In the genomic region with DNA sequence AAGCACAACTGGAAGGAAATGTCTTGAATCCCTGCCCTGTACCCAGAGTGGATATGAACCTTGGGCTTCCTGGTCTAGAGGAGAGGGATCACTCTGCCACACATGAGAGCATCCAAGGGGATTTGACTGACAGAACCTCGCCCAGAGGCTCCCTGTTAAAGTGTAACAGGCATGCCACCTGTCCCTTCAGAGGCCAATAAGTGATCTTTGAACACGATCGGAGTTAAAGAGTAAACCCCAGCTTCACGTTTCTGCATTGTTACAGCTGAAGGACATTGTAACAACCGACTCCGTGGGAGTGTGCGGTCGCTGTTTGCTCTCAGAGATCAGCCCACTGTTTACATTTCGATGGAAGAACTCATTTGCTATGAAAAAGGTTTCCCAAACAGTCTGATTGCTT, we compare ENCODE assay signal across 12 mouse cellular contexts. TPM values are rescaled to one million over a fixed set of nuclear protein-coding genes. Genes with fewer than 3 reads are reported as not detected.
DNase-seq lines count a peak whose midpoint lies in the region; ATAC-seq and TF ChIP-seq lines count a peak whose summit lies in the region.
"Had no signal": no experiment of that assay in that cellular context is flagged by ENCODE, and none has a peak within 500 bp of the region (broad histone marks: within the 10 kb centered on the region; RNA-seq: fewer than 3 reads in every experiment).

No protein-coding gene starts in this region.

- peak; percentile 88 for ATAC-seq in kidney, embryonic 15.5 days (replicated peaks; ENCODE audit: low FRiP score)
- ATAC-seq in liver, embryonic 14.5 days (ENCODE audit: insufficient read depth), result peak; percentile 55
- ATAC-seq: inflammation-experienced regulatory T-cells, adult 6 months had no signal

- no peaks in the 10 kb centered on the region for H3K9me3 ChIP-seq in kidney, embryonic 15.5 days (replicated peaks)
- H3K9me3 ChIP-seq in liver, embryonic 14.5 days (ENCODE audit: control insufficient read depth, low read length), result no peaks in the 10 kb centered on the region

- TF ChIP-seq CTCF in liver, embryonic 14.5 days (IDR thresholded peaks at IDR 0.05; ENCODE audit: low read depth), result no peak

- H3K4me3 ChIP-seq in kidney, embryonic 15.5 days (replicated peaks), result 0 out of 2 replicates have a peak overlapping the region, but pooled peaks have one; percentile 14
- no peak overlapping the region for H3K4me3 ChIP-seq in liver, embryonic 14.5 days (ENCODE audit: insufficient read depth in 1 of 2, low read depth in 2 of 2, low read length in 2 of 2)

- peak overlapping the region; percentile 43 for H3K4me2 ChIP-seq in kidney, embryonic 15.5 days
- H3K4me2 ChIP-seq in liver, embryonic 14.5 days (ENCODE audit: low read depth), result peak overlapping the region; percentile 25; the same call in 1 of the 2 replicates

- no peak for TF ChIP-seq EP300 in liver, embryonic 14.5 days (IDR thresholded peaks at IDR 0.05; ENCODE audit: low read depth)

- DNase-seq in testis, postnatal 14 days (ENCODE audit: low spot score), result peak; percentile 43
- no peak for DNase-seq in testis, postnatal 10 days (ENCODE audit: low spot score)
- peak in 2 of 3 experiments; percentile 10 to 17 for DNase-seq in liver, embryonic 14.5 days (ENCODE audit: low read depth in 3 of 3, low spot score in 3 of 3)
- no peak for DNase-seq in spleen, postnatal 14 days (ENCODE audit: low spot score in 2 of 2)
- no peak for DNase-seq in embryo, embryonic 9.5 days (ENCODE audit: extremely low spot score)
- no peak for DNase-seq in adrenal gland, postnatal 14 days
- DNase-seq: cerebellum, adult 11 months; heart, postnatal 36 days; thymus, postnatal 36 days had no signal

- WGBS in kidney, embryonic 15.5 days, result 13% methylated on average over 9 of the region's 9 CpGs
- 54% methylated on average over 9 of the region's 9 CpGs for WGBS in liver, embryonic 14.5 days (ENCODE audit: insufficient replicate concordance)

- peaks cover 10% of the 10 kb centered on the region; the same call in 1 of the 2 replicates for H3K4me1 ChIP-seq in kidney, embryonic 15.5 days
- no peaks in the 10 kb centered on the region for H3K4me1 ChIP-seq in liver, embryonic 14.5 days (replicated peaks; ENCODE audit: control insufficient read depth in 2 of 2, insufficient read depth in 2 of 2, low read length in 1 of 2)

- no peaks in the 10 kb centered on the region for H3K27me3 ChIP-seq in kidney, embryonic 15.5 days
- H3K27me3 ChIP-seq in liver, embryonic 14.5 days (ENCODE audit: control insufficient read depth, insufficient read depth, low read length), result no peaks in the 10 kb centered on the region; the same call in 1 of the 2 replicates
- H3K27me3 ChIP-seq: CH12.LX had no signal

- H3K27ac ChIP-seq in kidney, embryonic 15.5 days, result peak overlapping the region; percentile 60
- H3K27ac ChIP-seq in liver, embryonic 14.5 days, result no peak overlapping the region

- no peaks in the 10 kb centered on the region for H3K36me3 ChIP-seq in kidney, embryonic 15.5 days
- no peaks in the 10 kb centered on the region for H3K36me3 ChIP-seq in liver, embryonic 14.5 days (replicated peaks; ENCODE audit: control insufficient read depth, insufficient read depth, low read depth)

- H3K9ac ChIP-seq in kidney, embryonic 15.5 days, result no peak overlapping the region
- no peak overlapping the region for H3K9ac ChIP-seq in liver, embryonic 14.5 days (replicated peaks)

RNA-seq across cellular contexts. Expression of a gene that starts 16.8 kb away (rescaled TPM):
- 0.69 and 0.93 TPM in 2 replicates for polyA plus RNA-seq in kidney, embryonic 15.5 days (2015; fragmentation: Nextera tagmentation; extraction: Ambion mirVana)
- polyA plus RNA-seq in liver, embryonic 14.5 days (2012; rRNA removed), result 0.44 and 0.52 TPM in 2 replicates
- polyA plus RNA-seq in liver, embryonic 14.5 days (2014; fragmentation: Nextera tagmentation; extraction: Ambion mirVana), result 0.05 and 0.11 TPM in 2 replicates
- 11.8 and 12.1 TPM in 2 replicates for total RNA-seq in adrenal gland, postnatal 14 days (2021)
- total RNA-seq: CH12.LX had no signal

RNA-seq across cellular contexts. Expression of a gene that starts 34.2 kb away (rescaled TPM):
- 139 TPM in 2 replicates for polyA plus RNA-seq in kidney, embryonic 15.5 days (2015; fragmentation: Nextera tagmentation; extraction: Ambion mirVana)
- 52.9 and 104 TPM in 2 replicates for polyA plus RNA-seq in liver, embryonic 14.5 days (2012; rRNA removed)
- 85.5 and 88.1 TPM in 2 replicates for polyA plus RNA-seq in liver, embryonic 14.5 days (2014; fragmentation: Nextera tagmentation; extraction: Ambion mirVana)
- 18.2 and 23.6 TPM in 2 replicates for total RNA-seq in adrenal gland, postnatal 14 days (2021)

Comparison
In these comparisons a context has a peak if more than half of its experiments do, and no peak if none do; other contexts are left out.
1. DNase-seq: peak in testis, postnatal 14 days (single experiment) and liver, embryonic 14.5 days (2 of 3); none in testis, postnatal 10 days (single experiment), spleen, postnatal 14 days (0 of 2), embryo, embryonic 9.5 days (single experiment) and adrenal gland, postnatal 14 days (single experiment).